Mouse (Mus musculus) E14TG2a.4 (cell line): ENCODE results near the gene H2-Eb2.

Experiments
- H3K27me3 ChIP-seq: 2 replicates; pipeline ENCODE4 v1.6.1; 2014; ENCODE audit warnings: low read length, control low read depth; ENCODE audit not compliant: insufficient read depth
- H3K36me3 ChIP-seq: 2 replicates; pipeline ENCODE4 v1.6.1; 2014; ENCODE audit warnings: low read length, control low read depth; ENCODE audit not compliant: insufficient read depth
- H3K4me1 ChIP-seq: replicated peaks from 2 replicates; pipeline ENCODE4 v1.6.1; 2014; ENCODE audit warnings: low read depth, low read length, control low read depth
- H3K4me3 ChIP-seq: replicated peaks from 2 replicates; pipeline ENCODE4 v1.5.1; 2014; ENCODE audit warnings: mild to moderate bottlenecking, low read length
- H3K9me3 ChIP-seq: 2 replicates; pipeline ENCODE4 v1.6.1; 2014; ENCODE audit warnings: low read length, control low read depth
- CTCF ChIP-seq: conservative IDR thresholded peaks from 2 replicates; pipeline ENCODE4 v1.5.1; 2014; ENCODE audit warnings: low read length
- NANOG ChIP-seq: IDR thresholded peaks from 2 replicates; pipeline ENCODE4 v1.6.1; 2014; ENCODE audit warnings: borderline replicate concordance, low read length, mixed read lengths
- POU5F1 ChIP-seq: IDR thresholded peaks from 2 replicates; pipeline ENCODE4 v1.6.1; 2014; ENCODE audit warnings: low read length, borderline replicate concordance

The H2-Eb2 gene

DNA sequence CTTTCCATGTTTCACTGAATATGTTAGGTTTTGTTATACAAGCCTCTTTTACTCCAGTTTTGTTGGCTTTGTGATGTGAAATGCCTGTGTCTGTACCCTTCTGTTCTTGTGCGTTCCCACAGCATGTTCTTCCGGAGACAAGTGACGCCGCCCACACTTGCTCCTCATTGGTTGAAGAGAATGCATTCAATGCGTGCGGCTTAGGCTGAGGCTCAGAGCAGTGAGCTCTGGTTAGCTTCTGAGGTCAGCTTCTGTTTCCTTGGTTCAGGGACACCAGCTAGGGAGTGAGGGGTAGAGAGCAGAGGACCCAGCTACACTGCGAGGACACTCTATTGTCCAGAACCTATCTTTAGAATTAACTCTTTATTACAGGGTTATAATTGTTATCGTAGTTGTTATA lies 33.9 kb upstream of the H2-Eb2 start:
- TF ChIP-seq POU5F1 (no peak), NANOG (no peak), CTCF (no peak)
- Histone ChIP-seq H3K4me3 (no peak overlapping the region), H3K36me3 (no peaks in the 10 kb centered on the region), H3K9me3 (no peaks in the 10 kb centered on the region), H3K27me3 (peaks cover 9% of the 10 kb centered on the region; the same call in 1 of the 2 replicates), H3K4me1 (peaks cover 9% of the 10 kb centered on the region; the same call in 1 of the 2 replicates)

GRCm38 (mm10) chr17:34292570-34292969 lies 32.9 kb upstream of the H2-Eb2 start:
- Histone ChIP-seq H3K9me3 (no peaks in the 10 kb centered on the region), H3K36me3 (no peaks in the 10 kb centered on the region), H3K4me1 (peaks cover 9% of the 10 kb centered on the region; the same call in 1 of the 2 replicates), H3K27me3 (peaks cover 14% of the 10 kb centered on the region; the same call in 1 of the 2 replicates), H3K4me3 (no peak overlapping the region)
- TF ChIP-seq CTCF: no peak
- TF ChIP-seq NANOG: no peak
- no peak for TF ChIP-seq POU5F1

DNA sequence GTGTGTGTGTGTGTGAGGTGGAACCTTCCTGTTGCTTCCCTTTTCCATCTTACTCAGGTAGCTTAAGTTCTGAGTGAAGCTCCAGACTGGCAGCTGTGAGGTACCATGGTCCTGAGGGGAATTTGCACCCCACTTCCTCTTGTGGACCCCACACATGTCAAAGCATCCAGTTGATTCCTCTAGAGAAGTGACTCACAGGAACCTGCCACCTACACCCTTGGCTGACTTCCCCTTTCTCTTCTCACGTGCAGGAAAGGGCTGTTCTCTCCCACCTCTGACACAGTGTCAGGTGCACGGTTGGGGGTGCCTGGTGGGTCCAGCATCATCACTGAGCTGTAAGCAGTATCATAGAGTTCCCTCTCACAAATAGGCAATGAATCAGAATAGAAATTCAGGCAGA lies 31.9 kb upstream of the H2-Eb2 start:
- Histone ChIP-seq H3K4me3 (no peak overlapping the region), H3K27me3 (peaks cover 20% of the 10 kb centered on the region; the same call in 1 of the 2 replicates), H3K9me3 (no peaks in the 10 kb centered on the region), H3K36me3 (no peaks in the 10 kb centered on the region), H3K4me1 (peaks cover 9% of the 10 kb centered on the region; the same call in 1 of the 2 replicates)
- TF ChIP-seq NANOG (no peak), POU5F1 (no peak), CTCF (no peak)

DNA sequence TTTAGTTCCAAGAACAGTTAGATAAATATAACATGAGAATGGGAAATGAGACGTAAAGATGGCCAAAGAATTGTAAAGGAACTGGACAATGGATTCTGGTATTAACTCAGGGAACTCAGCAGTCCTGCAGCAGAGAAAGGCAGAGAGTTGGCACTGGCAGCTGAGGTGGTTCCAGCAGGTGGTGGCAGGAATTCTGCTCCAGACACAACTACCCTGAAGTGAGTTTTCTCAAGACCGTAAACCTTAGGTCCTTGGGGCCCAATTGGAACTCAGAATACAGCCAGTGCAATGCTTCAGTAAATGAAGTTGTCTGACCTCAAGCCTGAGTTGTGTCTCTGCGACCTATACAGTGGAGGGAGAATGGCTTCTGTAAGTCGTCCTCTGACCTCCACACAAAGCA lies 31.2 kb upstream of the H2-Eb2 start:
- no peaks in the 10 kb centered on the region for H3K36me3 ChIP-seq
- H3K4me3 ChIP-seq: no peak overlapping the region
- H3K27me3 ChIP-seq: peaks cover 20% of the 10 kb centered on the region; the same call in 1 of the 2 replicates
- H3K4me1 ChIP-seq: peaks cover 13% of the 10 kb centered on the region
- no peak for TF ChIP-seq NANOG
- TF ChIP-seq POU5F1: no peak
- no peak for TF ChIP-seq CTCF
- H3K9me3 ChIP-seq: no peaks in the 10 kb centered on the region

GRCm38 (mm10) chr17:34295307-34295706 lies 30.2 kb upstream of the H2-Eb2 start:
- Histone ChIP-seq H3K27me3 (peaks cover 20% of the 10 kb centered on the region; the same call in 1 of the 2 replicates), H3K4me1 (peaks cover 17% of the 10 kb centered on the region), H3K9me3 (no peaks in the 10 kb centered on the region), H3K4me3 (no peak overlapping the region), H3K36me3 (no peaks in the 10 kb centered on the region)
- TF ChIP-seq POU5F1: no peak
- no peak for TF ChIP-seq NANOG
- no peak for TF ChIP-seq CTCF

DNA sequence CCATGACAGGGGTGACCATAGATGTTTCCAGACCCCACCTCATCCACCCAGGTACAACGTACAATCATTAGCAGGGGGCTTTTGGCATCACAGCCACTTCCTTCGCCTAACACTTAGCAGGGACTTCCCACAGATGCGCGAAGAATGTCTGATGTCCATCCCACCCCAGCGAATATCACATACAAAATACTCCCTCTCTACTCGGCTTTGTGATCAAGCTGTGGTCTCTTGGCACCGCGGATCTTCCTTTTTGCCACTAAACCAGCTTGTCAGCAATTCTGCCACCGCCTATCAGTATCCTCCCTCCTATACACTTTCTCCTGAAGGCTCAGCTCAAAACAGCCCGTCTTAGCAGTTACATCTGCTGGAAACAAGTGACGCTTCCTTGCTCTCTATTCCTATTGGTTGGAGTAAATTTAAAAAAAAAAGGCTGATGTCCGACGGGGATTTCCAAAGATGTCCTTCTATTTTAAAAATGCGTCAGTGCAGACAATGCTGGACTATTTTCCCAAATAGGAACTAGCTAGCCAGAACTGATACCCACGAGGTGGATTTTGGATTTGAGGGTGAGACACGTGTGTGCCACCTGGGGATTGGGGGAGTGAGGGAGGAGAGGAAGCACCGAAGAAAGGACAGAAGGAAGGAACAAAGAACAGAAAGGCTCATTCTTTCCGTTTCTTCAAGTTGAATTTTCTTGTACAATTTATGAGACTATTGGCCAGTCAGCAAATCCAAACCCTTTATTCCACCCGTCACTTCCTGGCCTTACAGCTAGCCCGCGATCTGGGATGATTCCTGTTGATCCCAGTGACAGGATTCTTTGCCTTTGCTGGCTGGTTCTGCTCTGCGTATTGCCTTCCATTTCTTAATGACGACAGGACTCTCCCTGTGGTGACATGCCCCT lies 29.3 kb upstream of the H2-Eb2 start:
- Histone ChIP-seq H3K4me1 (peaks cover 17% of the 10 kb centered on the region), H3K27me3 (peaks cover 20% of the 10 kb centered on the region; the same call in 1 of the 2 replicates), H3K36me3 (no peaks in the 10 kb centered on the region), H3K9me3 (no peaks in the 10 kb centered on the region), H3K4me3 (no peak overlapping the region)
- no peak for TF ChIP-seq CTCF
- no peak for TF ChIP-seq POU5F1
- no peak for TF ChIP-seq NANOG

GRCm38 (mm10) chr17:34299356-34299755 lies 26.1 kb upstream of the H2-Eb2 start:
- H3K36me3 ChIP-seq: no peaks in the 10 kb centered on the region
- no peaks in the 10 kb centered on the region for H3K9me3 ChIP-seq
- peaks cover 20% of the 10 kb centered on the region; the same call in 1 of the 2 replicates for H3K27me3 ChIP-seq
- peaks cover 15% of the 10 kb centered on the region for H3K4me1 ChIP-seq
- no peak for TF ChIP-seq CTCF
- TF ChIP-seq NANOG: no peak
- no peak for TF ChIP-seq POU5F1
- no peak overlapping the region for H3K4me3 ChIP-seq

GRCm38 (mm10) chr17:34300071-34300470 lies 25.4 kb upstream of the H2-Eb2 start:
- no peak overlapping the region for H3K4me3 ChIP-seq
- peaks cover 20% of the 10 kb centered on the region; the same call in 1 of the 2 replicates for H3K27me3 ChIP-seq
- no peaks in the 10 kb centered on the region for H3K9me3 ChIP-seq
- no peak for TF ChIP-seq POU5F1
- TF ChIP-seq CTCF: no peak
- no peak for TF ChIP-seq NANOG
- peaks cover 15% of the 10 kb centered on the region for H3K4me1 ChIP-seq
- no peaks in the 10 kb centered on the region for H3K36me3 ChIP-seq
